Mouse (Mus musculus) adrenal gland, adult 8-10 months (tissue): Measurements from ENCODE around the gene Coro1a. TPM values are rescaled to one million over a fixed set of nuclear protein-coding genes. Genes with fewer than 3 reads are reported as not detected.
A peak's percentile ranks its signal among the peaks of the same experiment; 100 is the strongest.
"Not testable (repeated sequence)": the region's sequence is repeated elsewhere in the genome, so short reads cannot be mapped to it uniquely, and the experiment has no call there.

Experiments used
- DNase-seq: peaks from one replicate; pipeline ENCODE4 v3.0.0; 2022
- total RNA-seq, 4 experiments: library from RNA; stranded (reverse); gene quantifications; 2 replicates each; pipeline ENCODE4 v1.2.4; 2022

The Coro1a gene
- total RNA-seq, 4 experiments from 2014 or later: 21.0 to 28.2 (median 25.0) TPM

DNA sequence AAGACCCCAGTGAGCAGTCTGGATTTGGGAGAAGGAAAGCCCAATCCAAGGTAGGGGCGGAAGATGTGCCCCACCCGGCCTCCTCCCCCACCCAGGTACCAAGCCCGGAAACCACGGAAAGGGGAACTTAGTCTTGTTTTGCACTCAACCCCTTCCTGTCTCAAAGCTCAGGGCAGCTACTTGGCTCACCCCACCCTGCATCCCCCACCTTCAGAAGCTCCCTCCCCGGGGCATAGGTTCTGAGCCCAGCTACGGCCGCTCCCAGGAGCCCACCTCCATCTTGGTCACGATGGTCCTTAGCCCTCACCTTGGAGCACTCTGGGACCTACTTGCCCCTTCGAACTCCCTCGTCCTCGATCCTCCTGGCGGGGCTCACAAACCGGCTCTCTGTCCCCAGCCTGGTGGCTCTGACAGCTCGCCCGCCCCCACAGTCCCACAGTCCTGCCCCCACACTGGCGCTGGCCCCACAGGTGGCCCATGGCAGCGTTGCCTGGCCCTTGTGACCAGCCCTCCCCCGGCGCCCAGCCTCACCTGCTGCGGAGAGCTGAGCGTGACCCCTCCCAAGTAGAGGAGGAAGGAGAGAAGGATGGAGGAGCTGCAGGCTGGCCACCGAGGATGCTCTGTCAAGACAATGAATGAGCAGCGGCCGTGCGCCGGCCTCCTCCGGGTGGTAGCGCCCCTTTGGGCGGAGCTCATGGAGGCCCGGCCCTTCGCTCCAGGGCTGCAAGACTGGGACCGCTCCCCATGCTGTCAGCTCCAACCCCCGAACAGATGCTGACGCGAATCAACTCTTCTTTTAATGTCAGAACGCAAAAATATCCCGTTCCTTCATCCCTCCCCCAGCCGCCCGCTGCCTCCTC is 3.2 kb downstream of the Coro1a start:
- no peak for DNase-seq

DNA sequence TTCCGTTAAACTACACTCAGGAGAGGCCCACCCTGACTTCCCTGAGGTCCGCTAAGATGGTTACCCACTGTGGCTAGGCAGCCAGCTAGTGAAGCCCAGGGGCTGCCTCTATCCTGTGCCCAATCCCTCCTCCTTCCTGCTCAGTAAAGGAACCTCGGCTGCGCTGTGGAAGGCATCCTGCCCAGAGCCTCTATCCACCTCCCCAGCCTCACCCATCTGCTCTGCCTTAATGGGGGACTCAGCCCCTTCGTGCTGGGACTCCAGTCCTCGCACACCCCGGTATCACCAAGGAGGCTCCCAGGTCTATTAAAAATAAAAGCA is 3.9 kb downstream of the Coro1a start:
- no peak for DNase-seq

DNA sequence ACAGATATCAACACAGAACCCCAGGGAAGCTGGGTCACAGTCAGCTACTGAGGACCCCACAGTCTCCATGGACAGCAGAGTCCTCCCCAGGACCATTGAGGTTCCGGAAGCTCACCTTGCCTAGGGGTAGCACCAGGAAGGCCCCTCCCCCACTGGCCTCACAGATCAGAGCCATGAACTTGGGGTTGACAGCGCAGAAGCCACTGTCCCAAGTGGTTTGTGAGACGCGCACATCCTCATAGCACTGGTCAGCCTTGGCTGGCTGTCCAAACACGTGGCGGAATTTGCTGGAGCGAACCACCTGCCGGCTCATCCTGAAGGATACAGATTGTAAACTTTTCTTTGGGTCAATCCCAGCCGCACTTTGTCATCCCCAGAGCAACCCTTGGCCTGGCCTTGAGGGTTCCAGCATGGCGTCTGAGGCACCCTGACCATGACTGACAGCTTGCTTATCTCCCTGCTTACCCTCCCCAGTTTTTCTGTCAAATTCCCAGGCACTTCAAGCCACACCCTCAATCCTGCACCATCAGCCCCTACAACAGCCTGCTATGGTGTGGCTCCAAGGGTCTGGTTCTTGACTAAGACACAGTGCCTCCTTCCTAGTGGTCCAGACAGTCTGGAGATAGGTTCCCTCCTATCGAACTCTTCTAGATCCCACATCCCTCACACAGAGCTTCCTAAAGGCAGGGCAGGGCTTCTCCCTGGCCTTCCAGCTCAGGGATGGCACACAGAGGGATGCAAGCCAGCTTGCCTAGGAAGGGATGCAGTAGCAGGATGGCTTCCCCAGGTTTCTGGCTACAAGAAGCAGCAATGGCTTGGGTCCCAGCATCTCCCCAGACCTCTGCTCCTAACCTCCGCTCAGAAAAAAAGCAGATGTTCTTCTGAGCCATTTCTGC is 4.5 kb downstream of the Coro1a start:
- no peak for DNase-seq

DNA sequence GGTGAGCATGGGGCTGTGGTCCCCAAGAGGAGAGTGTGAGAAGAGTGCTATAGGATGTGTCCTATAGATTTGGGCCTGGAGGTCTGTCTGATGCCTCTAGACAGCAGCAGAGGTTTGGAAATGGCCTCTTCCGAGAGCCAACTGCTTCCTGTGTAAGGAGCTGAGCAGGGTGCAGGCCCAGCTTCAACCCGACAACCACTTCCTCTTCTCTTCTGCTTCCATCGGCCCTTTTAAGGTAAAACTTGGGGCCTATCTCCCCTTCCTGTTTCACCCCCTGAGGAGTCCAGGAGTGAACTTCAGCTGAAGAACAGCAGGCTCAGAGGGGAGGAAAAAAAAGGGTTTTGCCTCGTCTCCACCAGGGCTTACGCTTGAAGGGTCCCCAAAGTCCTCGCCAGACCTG is 5.2 kb downstream of the Coro1a start:
- DNase-seq: no peak

DNA sequence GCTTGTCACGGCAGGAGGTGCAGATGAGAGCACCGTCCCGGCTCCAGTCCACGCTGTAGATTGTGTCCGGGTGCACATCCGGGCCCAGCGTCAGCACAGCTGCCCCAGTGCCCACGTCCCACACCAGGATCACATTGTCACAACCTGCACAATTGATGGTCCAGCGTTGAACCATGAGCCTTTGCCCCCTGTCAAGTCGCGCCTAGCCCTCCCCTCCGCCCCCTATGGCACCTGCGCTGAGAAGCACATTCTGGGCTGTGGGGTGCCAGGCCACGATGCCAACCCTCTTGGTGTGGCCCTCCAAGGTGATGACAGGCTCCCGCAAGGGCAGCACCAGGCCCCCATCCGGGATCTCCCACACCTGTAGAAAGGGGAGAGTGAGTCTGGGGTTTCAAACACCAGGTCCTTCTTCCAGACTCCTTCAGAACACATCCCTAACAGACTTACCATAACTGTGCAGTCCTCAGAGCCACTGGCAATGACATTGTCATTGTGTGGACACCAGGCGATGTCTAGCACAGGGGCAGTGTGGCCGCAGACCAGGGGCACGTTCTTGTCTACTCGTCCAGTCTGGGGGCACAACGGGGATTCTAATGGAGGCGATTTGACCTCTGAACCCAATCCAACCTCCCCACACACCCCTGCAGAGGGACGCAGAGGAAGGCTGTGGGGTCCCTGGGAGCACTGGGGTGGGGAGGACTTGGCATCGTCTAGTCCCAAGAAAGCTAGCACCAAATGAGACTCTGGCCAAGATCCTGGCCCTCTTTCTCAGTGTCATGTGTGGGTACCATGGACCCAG is 5.8 kb downstream of the Coro1a start:
- no peak for DNase-seq

DNA sequence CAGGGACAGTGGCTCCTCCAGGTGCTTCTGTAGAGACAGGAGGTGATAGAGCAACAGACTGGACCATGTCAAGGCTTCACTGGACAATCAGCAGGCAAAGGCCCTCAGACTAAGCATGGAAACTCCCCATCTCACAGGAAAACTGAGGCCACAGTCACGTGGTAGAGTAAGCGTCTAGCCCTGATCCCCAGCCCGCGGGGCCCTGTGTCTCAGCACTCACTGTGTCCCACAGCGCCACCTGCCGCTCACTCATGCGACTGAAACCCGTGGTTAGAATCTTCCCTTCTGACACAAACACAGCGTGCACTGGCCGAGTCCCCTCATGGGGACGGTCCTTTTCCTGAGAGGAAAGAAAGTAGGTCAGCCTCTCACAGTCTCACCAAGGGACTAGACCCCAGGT is 6.5 kb downstream of the Coro1a start:
- peak; percentile 72 for DNase-seq

DNA sequence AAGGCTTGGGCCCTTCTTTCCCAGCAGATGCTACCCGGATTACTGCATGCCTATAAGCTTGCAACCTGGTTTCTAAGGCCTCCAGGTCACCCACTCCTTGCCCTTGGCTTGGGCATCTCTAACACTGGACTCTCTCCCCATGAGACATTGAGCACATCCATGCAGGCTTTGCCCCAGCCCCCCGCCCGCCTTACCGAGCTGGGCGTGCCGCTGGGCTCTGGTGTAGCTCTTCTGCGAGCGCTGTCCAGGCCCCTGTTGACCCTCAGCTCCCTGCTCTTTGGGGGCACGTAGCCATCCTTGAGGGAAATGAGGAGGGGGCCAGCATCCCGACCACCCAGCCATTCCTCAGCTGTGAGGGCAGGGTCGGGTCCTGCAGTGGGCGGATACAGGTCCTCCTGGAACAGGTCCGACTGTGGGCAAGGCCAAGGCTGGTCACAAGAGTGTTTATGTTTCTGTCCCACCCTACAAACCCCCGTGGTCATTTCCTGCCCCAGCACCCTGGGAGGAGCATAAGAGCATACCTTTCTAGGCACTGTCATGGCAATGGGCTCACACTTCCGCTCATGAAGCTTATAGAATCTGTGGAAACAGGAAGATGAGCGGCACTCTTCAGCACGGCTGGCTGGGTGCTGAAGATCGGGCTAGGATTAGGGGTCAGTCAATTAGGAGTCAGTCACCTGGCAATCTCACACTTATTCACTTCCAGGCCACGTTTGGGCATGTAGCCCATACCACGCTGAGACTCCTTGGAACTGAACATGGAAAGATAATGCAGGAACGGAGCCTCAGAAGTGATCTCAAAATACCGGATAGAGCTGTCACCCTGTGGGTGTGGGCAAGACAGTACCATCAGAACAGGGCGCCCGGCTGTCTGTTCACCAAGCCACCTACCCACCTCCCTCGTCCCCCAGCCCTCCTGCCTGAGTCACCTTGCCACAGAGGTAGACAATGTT is 7.2 kb downstream of the Coro1a start:
- no peak for DNase-seq

DNA sequence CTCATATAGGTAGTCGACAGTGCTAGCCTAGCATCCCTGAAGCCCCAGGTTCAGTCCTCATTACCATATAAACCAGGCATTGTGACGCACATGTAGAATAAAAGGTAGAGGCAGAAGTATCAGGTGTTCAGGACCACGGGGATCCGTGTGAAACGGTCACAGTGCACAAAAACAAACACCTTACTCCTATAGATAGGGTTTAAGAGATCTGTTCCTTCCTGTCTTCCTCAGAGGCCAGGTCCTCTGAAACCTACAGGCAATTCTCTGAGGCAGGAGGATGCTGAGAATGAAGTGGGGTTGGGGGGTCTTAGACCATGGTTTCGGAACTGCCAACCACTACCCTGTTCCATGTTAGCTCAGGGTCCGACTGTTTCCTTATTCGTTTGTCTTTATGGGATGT is 9.7 kb downstream of the Coro1a start:
- DNase-seq: no peak

DNA sequence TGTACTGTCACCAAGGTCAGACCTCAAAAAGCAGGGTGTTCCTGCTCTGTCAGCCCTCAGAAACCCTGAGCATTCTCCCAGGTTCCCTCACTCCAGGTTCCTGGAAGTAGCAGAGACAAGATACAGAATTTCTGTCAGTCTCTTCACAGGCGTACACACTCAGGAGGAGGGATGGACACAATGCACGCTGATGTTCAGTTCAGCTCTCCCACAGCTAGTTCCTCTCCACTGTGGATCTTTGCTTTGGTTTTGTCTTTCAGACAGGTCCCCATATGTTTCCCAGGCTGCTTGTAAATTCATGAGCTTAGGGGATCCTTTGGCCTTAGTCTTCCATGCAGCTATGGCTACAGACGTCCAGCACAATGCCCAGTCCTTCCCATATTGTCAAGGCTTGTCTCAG is 10.7 kb downstream of the Coro1a start:
- no peak for DNase-seq

DNA sequence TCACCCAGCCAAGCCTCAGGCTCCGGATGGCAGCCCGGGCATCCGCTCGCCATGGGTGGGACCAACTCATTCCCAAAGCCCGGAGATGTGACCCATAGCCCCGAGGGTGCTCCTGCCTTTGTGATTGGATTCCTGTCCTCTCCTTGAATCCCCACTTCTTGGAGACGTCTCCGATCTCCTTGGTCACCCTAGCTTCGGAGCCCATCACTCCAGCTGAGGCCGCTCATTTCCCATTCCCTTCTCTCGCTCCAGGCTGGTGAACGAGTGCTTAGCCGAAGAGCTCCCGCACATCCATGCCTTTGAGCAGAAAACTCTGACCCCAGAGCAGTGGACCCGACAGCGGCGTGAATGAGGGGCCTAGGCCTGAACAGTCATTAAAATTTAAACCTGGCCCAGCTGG is 11.3 kb downstream of the Coro1a start:
- no peak for DNase-seq

DNA sequence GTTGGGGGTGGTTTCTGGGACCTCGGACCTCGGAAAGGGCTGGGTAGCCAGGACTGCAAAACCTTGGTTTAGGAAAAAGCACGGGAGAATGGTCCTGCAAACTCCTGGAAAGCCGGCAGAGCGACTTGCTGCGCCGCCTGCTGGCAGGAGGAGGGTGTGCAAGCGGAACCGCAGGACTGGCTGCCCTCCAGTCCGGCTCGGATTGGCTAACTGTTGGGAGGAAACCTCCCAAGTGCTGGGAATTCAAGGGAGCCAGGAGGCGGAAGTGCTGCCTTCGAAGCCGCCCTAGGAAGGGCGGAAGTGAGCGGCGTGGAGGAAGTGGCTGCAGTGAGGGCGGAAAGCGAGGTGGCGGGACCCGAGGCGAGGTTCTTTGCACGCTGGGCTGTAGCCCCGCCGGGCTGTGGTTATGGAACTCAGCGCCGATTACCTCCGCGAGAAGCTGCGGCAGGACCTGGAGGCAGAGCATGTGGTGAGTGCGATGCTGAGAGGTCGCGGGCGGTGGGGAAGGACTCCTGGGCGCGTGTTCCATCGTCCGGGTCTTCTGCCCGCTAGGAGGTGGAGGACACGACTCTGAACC is 11.9 kb downstream of the Coro1a start, which contains the start of gene Slx1b:
TSS of gene Slx1b (minus strand) at position 154 of the 577 bp plus-strand sequence.
- peak; percentile 95 for DNase-seq

DNA sequence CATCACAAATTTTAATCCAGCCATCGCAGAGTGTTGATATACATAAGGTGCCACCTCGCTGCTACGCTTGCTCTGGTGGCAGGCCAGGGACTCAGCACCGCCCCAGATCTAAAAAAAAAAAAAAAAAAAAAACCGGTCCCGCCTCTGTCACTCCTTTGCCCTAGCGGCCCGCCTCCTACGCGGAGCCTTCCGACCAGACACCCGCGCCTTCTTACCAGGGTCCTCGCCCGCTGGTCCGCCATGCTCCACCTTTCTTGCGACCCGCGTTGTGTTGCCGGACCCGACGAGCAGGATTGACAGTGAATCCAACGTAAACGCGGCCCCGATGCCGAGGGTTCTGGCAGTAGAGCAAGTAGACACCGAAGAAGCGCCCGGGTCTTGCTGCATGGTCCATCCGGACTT is 12.4 kb downstream of the Coro1a start, which contains the start of gene Bola2:
TSS of gene Bola2 (plus strand) at position 192 of the 402 bp plus-strand sequence.
- DNase-seq: peak; percentile 68

DNA sequence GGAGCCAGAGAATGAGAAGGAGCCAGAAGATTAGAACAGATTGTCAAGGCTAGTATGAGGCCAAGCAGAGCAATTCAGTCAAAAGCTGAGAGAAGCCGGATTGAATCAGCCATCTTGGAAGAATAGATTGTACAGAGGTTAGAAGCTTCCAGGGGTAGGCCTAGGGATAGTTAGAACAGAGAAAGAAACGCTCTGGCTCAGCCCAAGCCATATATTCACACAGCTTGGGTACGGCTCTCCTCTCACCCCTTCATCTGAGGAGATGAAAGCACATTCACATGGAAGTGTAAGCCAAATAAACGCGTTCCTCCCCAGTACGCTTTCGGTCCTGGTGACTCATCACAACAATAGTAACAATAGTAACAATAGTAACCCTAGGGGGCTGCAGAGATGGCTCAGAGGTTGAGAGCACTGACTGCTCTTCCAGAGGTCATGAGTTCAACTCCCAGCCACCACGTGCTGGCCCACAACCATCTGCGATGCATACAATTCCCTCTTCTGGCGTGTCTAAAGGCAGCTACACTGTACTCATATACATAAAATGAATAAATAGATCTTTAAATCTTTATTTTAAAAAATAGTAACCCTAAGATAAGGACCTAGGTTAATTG is 13.0 kb downstream of the Coro1a start:
- no peak for DNase-seq

DNA sequence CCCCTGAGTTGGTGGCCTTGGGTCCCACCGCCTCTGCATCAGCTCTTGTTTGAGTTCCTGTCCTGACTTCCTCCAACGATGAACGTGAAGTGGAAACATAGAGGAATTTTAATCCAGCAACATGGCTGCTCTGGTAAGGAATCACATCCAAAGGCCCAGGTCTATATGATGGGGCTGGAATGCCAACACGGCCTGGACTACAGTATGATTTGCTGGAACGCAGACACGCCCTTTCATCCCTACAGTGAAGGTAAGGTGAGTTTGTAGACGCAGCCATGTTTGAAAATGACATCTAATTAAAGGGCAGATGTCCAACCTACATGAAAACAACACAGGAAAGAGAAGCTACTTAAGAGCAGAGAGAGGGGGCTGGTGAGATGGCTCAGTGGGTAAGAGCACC is 13.8 kb downstream of the Coro1a start:
- no peak for DNase-seq

DNA sequence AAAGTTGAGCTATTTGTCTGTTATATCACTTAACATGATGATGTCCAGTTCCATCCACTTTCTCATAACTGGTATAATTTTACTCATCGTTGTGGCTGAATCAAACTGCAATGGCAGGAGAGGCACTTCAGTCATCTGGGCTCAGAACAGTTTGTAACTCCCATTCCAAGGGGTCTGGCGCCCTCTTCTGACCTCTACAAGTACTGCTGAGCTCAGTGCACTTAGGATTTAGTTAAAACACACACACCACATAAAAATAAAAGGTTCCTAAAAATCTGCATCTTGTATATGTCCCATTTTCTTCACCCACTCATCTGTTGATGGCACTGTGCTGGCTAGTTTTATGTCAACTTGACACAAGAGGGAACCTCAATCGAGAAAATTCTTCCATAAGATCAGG is 14.3 kb downstream of the Coro1a start:
- DNase-seq: peak; percentile 67

DNA sequence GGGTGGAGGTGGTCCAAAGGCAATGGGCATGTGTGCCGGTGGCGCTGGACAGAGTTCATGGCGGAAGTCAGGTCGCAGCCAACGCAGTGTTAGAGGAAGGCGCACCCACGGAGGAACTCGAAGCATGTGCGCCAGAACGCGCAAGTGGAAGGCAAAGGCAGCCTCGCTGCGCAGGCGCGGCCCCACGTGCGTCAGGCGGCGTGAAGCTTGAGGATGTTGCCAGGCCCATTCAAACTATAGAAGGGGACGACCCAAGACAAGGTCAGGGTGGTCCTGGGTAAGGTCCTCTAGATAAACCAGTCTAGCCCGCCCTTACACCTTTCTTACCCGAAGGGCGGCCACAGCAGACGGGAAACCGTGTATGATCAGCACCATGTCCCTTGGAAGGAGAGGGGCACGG is 15.2 kb downstream of the Coro1a start:
- DNase-seq: no peak

DNA sequence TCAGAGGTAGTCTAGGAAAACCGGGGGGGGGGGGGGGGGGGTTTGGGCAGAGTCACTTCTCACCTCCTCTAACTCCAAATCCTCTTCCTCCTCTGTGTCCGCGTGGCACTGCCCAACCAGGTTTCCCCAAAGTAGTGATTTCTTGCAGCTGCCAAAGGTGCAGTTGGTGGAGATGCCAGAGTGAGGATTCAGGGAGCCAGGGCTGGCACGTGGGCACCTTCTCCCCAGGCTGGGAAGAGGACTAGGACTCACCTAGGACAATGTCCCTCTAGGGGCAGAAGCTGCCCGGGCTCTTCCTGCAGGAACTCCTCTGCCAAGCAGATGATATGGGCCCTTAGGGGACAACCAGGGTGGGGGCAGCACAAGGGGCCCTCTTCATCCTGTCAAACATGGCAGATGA is 15.9 kb downstream of the Coro1a start:
- DNase-seq: no peak

DNA sequence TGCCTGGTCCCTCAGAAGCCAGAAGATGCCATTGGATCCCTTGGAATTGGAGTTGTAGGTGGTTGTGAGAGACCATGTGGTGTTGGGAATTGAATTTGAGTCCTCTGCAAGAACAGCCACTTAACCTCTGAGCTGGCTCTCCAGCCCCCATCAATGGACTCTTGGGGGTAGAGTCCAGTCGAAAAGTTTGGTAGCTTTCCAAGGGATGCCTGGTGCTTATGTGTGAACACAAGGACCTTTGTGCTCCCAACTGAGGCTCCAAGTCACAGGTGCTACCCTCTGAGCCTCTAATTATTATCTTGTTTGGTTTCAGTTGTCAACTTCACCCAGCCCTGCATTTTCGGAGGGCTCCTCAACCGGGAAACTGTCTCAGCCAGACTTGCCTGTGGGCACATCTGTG is 16.9 kb downstream of the Coro1a start:
- DNase-seq: no peak

DNA sequence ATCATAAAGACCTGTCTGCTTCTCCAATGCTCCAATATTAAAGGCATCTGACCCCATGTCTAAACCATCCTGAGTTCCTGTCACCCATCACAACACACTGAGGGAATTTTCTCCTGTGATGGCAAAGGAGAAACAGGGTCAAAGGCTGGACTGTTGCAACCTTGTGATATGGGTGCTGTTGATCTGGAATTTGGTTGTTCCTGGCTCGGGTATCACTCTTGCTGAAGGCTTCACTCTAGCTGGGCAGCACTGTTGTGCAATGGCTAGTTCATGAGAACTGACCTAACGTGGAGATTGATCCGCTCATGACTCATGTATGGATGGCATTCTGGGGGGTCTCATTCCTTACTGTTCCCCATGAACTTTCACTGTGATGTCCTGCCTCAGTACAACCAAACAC is 18.6 kb downstream of the Coro1a start:
- no peak for DNase-seq

DNA sequence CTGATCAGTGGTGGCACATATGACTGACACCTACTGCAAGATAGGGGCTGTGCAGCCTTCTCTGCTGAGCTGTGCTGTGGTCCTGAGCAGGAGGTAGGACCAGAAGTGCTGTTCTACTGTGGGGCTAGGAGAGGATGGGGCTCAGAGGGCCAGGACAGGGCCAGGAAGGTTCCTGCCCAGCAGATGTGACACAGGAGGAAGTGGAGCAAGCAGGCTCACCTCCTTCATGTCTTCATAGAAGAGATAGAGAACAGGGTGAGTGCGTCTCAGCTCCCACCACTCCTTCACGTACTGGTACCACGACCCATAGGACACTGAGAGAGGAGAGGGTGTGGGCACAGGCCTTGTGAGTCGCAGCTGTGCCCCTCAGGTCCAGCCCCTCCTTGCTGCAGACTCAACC is 19.4 kb downstream of the Coro1a start:
- DNase-seq: not testable (repeated sequence)

DNA sequence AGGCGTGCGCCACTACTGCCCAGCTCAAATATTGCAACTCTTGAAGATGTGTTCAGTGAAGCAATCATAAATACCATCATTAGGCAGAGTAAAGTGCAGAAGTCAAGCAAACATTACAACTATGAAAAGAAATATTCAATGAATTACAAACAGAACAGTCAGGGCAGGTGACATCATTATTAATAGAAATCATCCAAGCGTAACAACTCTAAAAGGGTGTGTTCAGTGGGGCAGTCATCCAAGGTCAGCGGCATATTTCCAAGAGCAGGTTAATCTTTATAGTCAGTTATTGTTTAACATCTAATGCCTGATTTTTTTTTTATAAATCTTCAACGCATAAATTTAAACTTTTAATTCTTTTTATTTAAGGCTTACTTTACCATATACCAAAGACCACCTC is 26.4 kb downstream of the Coro1a start:
- DNase-seq: no peak
